Mouse (Mus musculus) liver, embryonic 12.5 days (tissue): ENCODE data around the gene Uqcc1. TPM values are rescaled to one million over a fixed set of nuclear protein-coding genes. Genes with fewer than 3 reads are reported as not detected.

ENCODE experiments used
- ATAC-seq: fragments of 200-750 bp; cut with Nextera tagmentation; 2 replicates; pipeline ENCODE4 v1.8.0; 2017; ENCODE audit warnings: moderate number of reproducible peaks, mild to moderate bottlenecking, moderate library complexity
- H3K27ac ChIP-seq: fragments of 300-500 bp; sonication (generic); 2 replicates; pipeline ENCODE4 v1.5.1; 2016; ENCODE audit warnings: mild to moderate bottlenecking
- H3K27me3 ChIP-seq: fragments of 300-500 bp; sonication (generic); replicated peaks from 2 replicates; pipeline ENCODE4 v1.6.1; 2016; ENCODE audit warnings: mild to moderate bottlenecking, moderate library complexity
- H3K36me3 ChIP-seq: fragments of 300-500 bp; sonication (generic); 2 replicates; pipeline ENCODE4 v1.6.1; 2016; ENCODE audit warnings: mild to moderate bottlenecking, moderate library complexity
- H3K4me1 ChIP-seq: fragments of 300-500 bp; sonication (generic); 2 replicates; pipeline ENCODE4 v1.6.1; 2016
- H3K4me2 ChIP-seq: fragments of 300-500 bp; sonication (generic); 2 replicates; pipeline ENCODE4 v1.6.1; 2016; ENCODE audit warnings: mild to moderate bottlenecking, moderate library complexity
- H3K4me3 ChIP-seq: fragments of 300-500 bp; sonication (generic); 2 replicates; pipeline ENCODE4 v1.5.1; 2016; ENCODE audit warnings: mild to moderate bottlenecking, moderate library complexity
- H3K9ac ChIP-seq: fragments of 300-500 bp; sonication (generic); 2 replicates; pipeline ENCODE4 v1.6.1; 2016; ENCODE audit warnings: mild to moderate bottlenecking, moderate library complexity
- H3K9me3 ChIP-seq: fragments of 300-500 bp; sonication (generic); replicated peaks from 2 replicates; pipeline ENCODE4 v1.6.1; 2016; ENCODE audit warnings: mild to moderate bottlenecking, moderate library complexity
- WGBS: fragments of 180-500 bp; shearing (Covaris S2); methylation state at CpG from one replicate; pipeline ENCODE4 v1.1.7; 2016; ENCODE audit not compliant: insufficient replicate concordance; 5-methylcytosine and 5-hydroxymethylcytosine counted together
- polyA plus RNA-seq: library from polyadenylated mRNA; unstranded; fragments of >200 nt; fragmentation: Nextera tagmentation; extraction: Ambion mirVana; gene quantifications from 2 replicates; pipeline ENCODE4 v1.2.1, GENCODE M21; 2016

The Uqcc1 gene
- polyA plus RNA-seq, 1 experiment from 2014 or later: 56.6 TPM

- Histone ChIP-seq H3K4me3 (no peak overlapping the region), H3K36me3 (no peaks in the 10 kb centered on the region), H3K9me3 (no peaks in the 10 kb centered on the region), H3K4me1 (peaks cover 57% of the 10 kb centered on the region), H3K4me2 (peak overlapping the region; percentile 14), H3K27me3 (peaks cover 19% of the 10 kb centered on the region; the same call in 1 of the 2 replicates), H3K27ac (peak overlapping the region; percentile 53), H3K9ac (no peak overlapping the region)
- ATAC-seq: peak; percentile 70
- WGBS: 43% methylated on average over 5 of the region's 5 CpGs
Observed at GRCm38 (mm10) chr2:155947390-155948002, 17.4 kb upstream of the Uqcc1 start.

- 50% methylated on average over 4 of the region's 4 CpGs for WGBS
- no peak for ATAC-seq
Observed at GRCm38 (mm10) chr2:155946499-155946898, 16.4 kb upstream of the Uqcc1 start.

GRCm38 (mm10) chr2:155946069-155946468, 16.0 kb upstream of the Uqcc1 start:
- H3K9ac ChIP-seq: no peak overlapping the region
- no peaks in the 10 kb centered on the region for H3K36me3 ChIP-seq
- no peaks in the 10 kb centered on the region for H3K9me3 ChIP-seq
- no peak for ATAC-seq
- peaks cover 19% of the 10 kb centered on the region; the same call in 1 of the 2 replicates for H3K27me3 ChIP-seq
- WGBS: 5% methylated on average over 7 of the region's 7 CpGs
- H3K4me1 ChIP-seq: peaks cover 47% of the 10 kb centered on the region
- H3K4me3 ChIP-seq: no peak overlapping the region
- no peak overlapping the region for H3K27ac ChIP-seq
- no peak overlapping the region for H3K4me2 ChIP-seq

More at GRCm38 (mm10) chr2:155946499-155946898, 16.4 kb upstream of the Uqcc1 start:
- peaks cover 19% of the 10 kb centered on the region; the same call in 1 of the 2 replicates for H3K27me3 ChIP-seq
- H3K4me3 ChIP-seq: no peak overlapping the region
- H3K36me3 ChIP-seq: no peaks in the 10 kb centered on the region
- H3K27ac ChIP-seq: peak overlapping the region; percentile 53
- no peak overlapping the region for H3K9ac ChIP-seq
- peaks cover 48% of the 10 kb centered on the region for H3K4me1 ChIP-seq
- H3K4me2 ChIP-seq: no peak overlapping the region
- no peaks in the 10 kb centered on the region for H3K9me3 ChIP-seq

GRCm38 (mm10) chr2:155945580-155945979, 15.5 kb upstream of the Uqcc1 start:
- Histone ChIP-seq H3K27me3 (peaks cover 19% of the 10 kb centered on the region; the same call in 1 of the 2 replicates), H3K27ac (no peak overlapping the region), H3K4me1 (peaks cover 47% of the 10 kb centered on the region), H3K4me2 (no peak overlapping the region), H3K4me3 (no peak overlapping the region), H3K9ac (no peak overlapping the region), H3K9me3 (no peaks in the 10 kb centered on the region), H3K36me3 (no peaks in the 10 kb centered on the region)
- 71% methylated on average over 5 of the region's 5 CpGs for WGBS
- ATAC-seq: no peak

GRCm38 (mm10) chr2:155945124-155945523, 15.0 kb upstream of the Uqcc1 start, which contains the start of gene Gdf5:
TSS of gene Gdf5 (minus strand) at chr2:155945367.
- no peak for ATAC-seq
- WGBS: 76% methylated on average over 13 of the region's 13 CpGs
- peaks cover 19% of the 10 kb centered on the region; the same call in 1 of the 2 replicates for H3K27me3 ChIP-seq
- no peaks in the 10 kb centered on the region for H3K9me3 ChIP-seq
- H3K4me1 ChIP-seq: peaks cover 47% of the 10 kb centered on the region
- H3K9ac ChIP-seq: no peak within 1 kb of the TSS
- no peaks in the 10 kb centered on the region for H3K36me3 ChIP-seq
- no peak within 1 kb of the TSS for H3K27ac ChIP-seq
- no peak within 1 kb of the TSS for H3K4me2 ChIP-seq
- H3K4me3 ChIP-seq: no peak within 1 kb of the TSS

GRCm38 (mm10) chr2:155944685-155945084, 14.6 kb upstream of the Uqcc1 start:
- 70% methylated on average over 4 of the region's 4 CpGs for WGBS
- no peak for ATAC-seq

GRCm38 (mm10) chr2:155943463-155943862, 13.4 kb upstream of the Uqcc1 start:
- H3K27me3 ChIP-seq: peaks cover 13% of the 10 kb centered on the region; the same call in 1 of the 2 replicates
- no peak for ATAC-seq
- H3K27ac ChIP-seq: no peak overlapping the region

More at GRCm38 (mm10) chr2:155944685-155945084, 14.6 kb upstream of the Uqcc1 start:
- no peak overlapping the region for H3K4me3 ChIP-seq
- H3K27me3 ChIP-seq: peaks cover 19% of the 10 kb centered on the region; the same call in 1 of the 2 replicates
- H3K27ac ChIP-seq: no peak overlapping the region
- H3K4me1 ChIP-seq: peaks cover 47% of the 10 kb centered on the region
- H3K36me3 ChIP-seq: no peaks in the 10 kb centered on the region
- no peak overlapping the region for H3K4me2 ChIP-seq
- no peak overlapping the region for H3K9ac ChIP-seq
- no peaks in the 10 kb centered on the region for H3K9me3 ChIP-seq

GRCm38 (mm10) chr2:155941697-155942442, 11.8 kb upstream of the Uqcc1 start:
- 87% methylated on average over 40 of the region's 40 CpGs for WGBS

More at GRCm38 (mm10) chr2:155943463-155943862, 13.4 kb upstream of the Uqcc1 start:
- 22% methylated on average over 8 of the region's 8 CpGs for WGBS
- Histone ChIP-seq H3K9ac (no peak overlapping the region), H3K4me1 (peaks cover 43% of the 10 kb centered on the region), H3K4me2 (peak overlapping the region; percentile 43), H3K4me3 (no peak overlapping the region), H3K36me3 (no peaks in the 10 kb centered on the region), H3K9me3 (no peaks in the 10 kb centered on the region)

GRCm38 (mm10) chr2:155940681-155941080, 10.6 kb upstream of the Uqcc1 start, which contains the start of gene Gm15557:
TSS of gene Gm15557 (plus strand) at chr2:155940728.
- Histone ChIP-seq H3K4me1 (peaks cover 15% of the 10 kb centered on the region; the same call in 1 of the 2 replicates), H3K27ac (no peak within 1 kb of the TSS), H3K36me3 (no peaks in the 10 kb centered on the region), H3K27me3 (peaks cover 13% of the 10 kb centered on the region; the same call in 1 of the 2 replicates), H3K4me3 (no peak within 1 kb of the TSS), H3K9ac (no peak within 1 kb of the TSS), H3K4me2 (no peak within 1 kb of the TSS), H3K9me3 (no peaks in the 10 kb centered on the region)
- 72% methylated on average over 3 of the region's 3 CpGs for WGBS
- no peak for ATAC-seq

More at GRCm38 (mm10) chr2:155941697-155942442, 11.8 kb upstream of the Uqcc1 start:
- H3K4me3 ChIP-seq: no peak overlapping the region
- H3K27ac ChIP-seq: no peak overlapping the region
- H3K27me3 ChIP-seq: peaks cover 13% of the 10 kb centered on the region; the same call in 1 of the 2 replicates
- ATAC-seq: no peak
- H3K4me1 ChIP-seq: peaks cover 27% of the 10 kb centered on the region
- H3K4me2 ChIP-seq: no peak overlapping the region
- H3K36me3 ChIP-seq: no peaks in the 10 kb centered on the region
- no peaks in the 10 kb centered on the region for H3K9me3 ChIP-seq
- H3K9ac ChIP-seq: no peak overlapping the region

- H3K27me3 ChIP-seq: peaks cover 13% of the 10 kb centered on the region; the same call in 1 of the 2 replicates
- H3K9ac ChIP-seq: no peak overlapping the region
- no peaks in the 10 kb centered on the region for H3K36me3 ChIP-seq
- peaks cover 13% of the 10 kb centered on the region; the same call in 1 of the 2 replicates for H3K4me1 ChIP-seq
- H3K4me3 ChIP-seq: no peak overlapping the region
- no peak overlapping the region for H3K4me2 ChIP-seq
- no peak overlapping the region for H3K27ac ChIP-seq
- no peaks in the 10 kb centered on the region for H3K9me3 ChIP-seq
- WGBS: 63% methylated on average over 7 of the region's 7 CpGs
- no peak for ATAC-seq
Observed at GRCm38 (mm10) chr2:155939897-155940529, 9.9 kb upstream of the Uqcc1 start.

GRCm38 (mm10) chr2:155928711-155929345, 1.3 kb downstream of the Uqcc1 start:
- ATAC-seq: no peak
- Histone ChIP-seq H3K36me3 (peaks cover 25% of the 10 kb centered on the region), H3K27ac (peak overlapping the region; percentile 50; the same call in 1 of the 2 replicates), H3K9ac (peak overlapping the region; percentile 76), H3K9me3 (no peaks in the 10 kb centered on the region), H3K4me2 (peak overlapping the region; percentile 82), H3K27me3 (no peaks in the 10 kb centered on the region), H3K4me3 (peak overlapping the region; percentile 78), H3K4me1 (peaks cover 31% of the 10 kb centered on the region)
- 55% methylated on average over 7 of the region's 7 CpGs for WGBS
